Mouse (Mus musculus) spleen, adult 12 weeks (tissue): ENCODE results near the gene Obscn.
"Not testable (repeated sequence)": the region's sequence is repeated elsewhere in the genome, so short reads cannot be mapped to it uniquely, and the experiment has no call there.

Experiments
- DNase-seq: peaks from one replicate; pipeline ENCODE4 v3.0.0; 2022; ENCODE audit warnings: low spot score

Obscn gene

DNA sequence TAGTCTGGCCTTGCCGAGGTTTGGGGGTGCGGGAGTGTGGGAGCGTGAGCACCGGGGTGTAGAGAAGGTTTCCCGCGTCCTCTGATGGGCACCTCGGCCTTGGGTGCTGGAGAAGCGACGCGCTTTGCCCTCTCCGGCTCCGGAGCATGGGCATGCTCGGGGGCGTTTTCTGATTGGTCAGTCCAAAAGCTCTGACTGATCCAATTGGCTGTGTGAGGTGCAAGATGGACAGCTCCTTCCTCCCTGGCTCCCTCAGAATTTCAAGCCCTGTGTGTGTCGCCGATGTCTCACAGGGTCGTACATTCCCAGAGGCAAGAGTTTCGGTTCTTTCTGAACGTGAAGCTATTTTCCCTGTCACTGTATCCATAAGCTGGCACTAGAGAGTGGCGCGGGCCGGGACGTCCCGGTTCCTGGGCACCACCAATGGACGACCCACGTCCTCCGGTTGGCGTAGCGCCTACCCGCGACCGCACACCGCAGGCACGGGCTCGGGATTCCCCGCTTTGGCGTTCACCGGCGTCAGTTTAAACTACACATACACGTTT is 176.2 kb downstream of the Obscn start:
- DNase-seq: peak; percentile 82

DNA sequence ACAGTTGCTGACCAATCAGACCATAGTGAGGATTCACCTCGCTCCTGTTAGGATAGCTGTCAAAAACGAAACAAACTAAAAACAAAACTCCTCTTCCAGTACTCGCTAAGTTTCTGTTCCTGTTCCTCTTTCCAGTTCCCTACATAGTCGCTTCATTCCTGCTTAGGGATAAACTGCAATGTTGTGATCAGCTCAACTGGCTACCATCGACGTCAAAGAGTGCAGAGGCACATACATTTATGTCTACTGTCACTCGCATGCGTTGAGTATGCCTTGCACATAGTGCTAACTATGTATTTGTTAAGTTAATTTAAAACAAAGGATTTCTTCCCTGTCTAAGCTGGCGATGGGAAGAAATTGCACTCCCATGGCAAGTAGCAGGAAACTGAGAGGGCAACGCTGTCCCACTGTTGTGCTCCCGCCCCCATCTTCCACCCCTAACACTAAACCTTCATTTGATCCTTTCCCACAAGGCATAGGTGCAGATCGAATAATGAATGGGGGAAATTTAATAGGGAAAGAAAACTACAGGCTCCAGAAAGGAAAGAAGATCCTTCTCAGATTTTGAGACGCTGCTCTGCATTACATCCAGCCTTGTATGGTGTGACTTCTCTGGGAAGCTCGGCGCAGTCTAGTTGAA is 176.9 kb downstream of the Obscn start:
- DNase-seq: no peak

DNA sequence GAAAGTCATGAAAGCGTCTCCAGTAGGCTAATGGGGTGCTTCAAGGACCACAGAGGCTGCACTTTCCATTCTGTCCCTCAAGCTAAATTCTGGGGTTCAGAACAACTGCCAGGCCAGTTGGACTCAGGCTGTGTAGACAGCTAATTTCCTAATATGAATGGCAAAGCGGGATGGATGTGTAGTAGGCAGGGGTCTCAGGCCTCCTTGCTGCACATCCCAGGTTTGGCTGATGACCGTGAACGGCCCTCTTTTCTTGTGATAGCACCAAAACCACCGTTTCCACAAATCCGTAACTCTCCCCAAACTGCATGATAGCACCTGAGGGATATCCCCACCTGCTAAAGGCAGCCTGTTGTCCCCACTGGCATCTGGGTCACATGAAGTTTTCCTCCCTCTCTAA is 177.7 kb downstream of the Obscn start:
- DNase-seq: no peak

GRCm38 (mm10) chr11:58957226-58957914 is 178.8 kb downstream of the Obscn start:
- DNase-seq: no peak

DNA sequence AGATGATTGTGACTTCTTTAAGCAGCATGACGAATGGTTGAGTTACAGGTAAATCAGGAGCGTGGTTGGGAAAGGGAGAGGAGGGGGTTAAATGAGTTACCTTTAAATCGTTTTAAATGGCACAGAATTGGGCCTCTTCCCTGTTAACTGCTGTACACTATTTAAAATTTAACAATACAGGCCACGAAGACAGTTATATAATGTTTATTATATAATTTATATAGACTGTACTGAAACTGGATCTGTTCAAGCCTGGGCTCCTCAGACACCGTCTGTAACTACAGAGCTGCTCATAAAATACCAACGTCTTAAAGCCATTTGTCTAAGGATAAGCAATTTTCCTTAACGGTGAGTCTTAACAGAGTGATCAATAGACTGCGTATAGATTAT is 180.3 kb downstream of the Obscn start:
- DNase-seq: no peak

- no peak for DNase-seq
Observed at GRCm38 (mm10) chr11:58955143-58955867, 180.9 kb downstream of the Obscn start.

DNA sequence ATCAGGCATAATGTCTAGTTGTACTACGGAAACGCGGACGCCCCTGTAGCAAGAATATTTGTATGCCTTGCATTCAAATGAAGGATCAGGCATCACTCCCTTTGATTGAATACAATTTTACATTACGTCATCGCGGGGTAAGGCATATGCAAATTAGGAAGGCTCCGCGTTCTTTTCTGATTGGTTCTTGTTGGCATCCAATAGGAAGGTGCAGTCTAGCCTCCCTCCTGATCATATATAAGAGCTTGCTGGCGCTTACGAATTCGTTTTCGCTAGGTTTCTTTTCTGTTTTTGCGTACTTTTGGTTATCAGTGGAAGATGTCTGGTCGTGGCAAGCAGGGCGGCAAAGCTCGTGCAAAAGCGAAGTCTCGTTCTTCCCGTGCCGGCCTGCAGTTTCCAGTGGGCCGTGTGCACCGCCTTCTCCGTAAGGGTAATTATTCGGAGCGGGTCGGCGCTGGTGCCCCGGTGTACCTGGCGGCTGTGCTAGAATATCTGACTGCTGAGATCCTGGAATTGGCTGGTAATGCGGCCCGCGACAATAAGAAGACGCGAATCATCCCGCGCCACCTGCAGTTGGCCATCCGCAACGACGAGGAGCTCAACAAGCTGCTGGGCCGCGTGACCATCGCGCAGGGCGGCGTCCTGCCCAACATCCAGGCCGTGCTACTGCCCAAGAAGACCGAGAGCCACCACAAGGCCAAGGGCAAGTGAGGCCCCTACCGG is 181.6 kb downstream of the Obscn start, which contains the start of the genes Hist3h2a and Trim17:
Gene Hist3h2a (plus strand): TSS at position 266 of the 723 bp plus-strand sequence.
Gene Trim17 (plus strand): TSS at position 266 of the 723 bp plus-strand sequence.
- peak; percentile 84 for DNase-seq

- not testable (repeated sequence) for DNase-seq
Observed at GRCm38 (mm10) chr11:58954170-58954419, 182.1 kb downstream of the Obscn start.

GRCm38 (mm10) chr11:58953351-58954169 is 182.6 kb downstream of the Obscn start:
- DNase-seq: no peak

DNA sequence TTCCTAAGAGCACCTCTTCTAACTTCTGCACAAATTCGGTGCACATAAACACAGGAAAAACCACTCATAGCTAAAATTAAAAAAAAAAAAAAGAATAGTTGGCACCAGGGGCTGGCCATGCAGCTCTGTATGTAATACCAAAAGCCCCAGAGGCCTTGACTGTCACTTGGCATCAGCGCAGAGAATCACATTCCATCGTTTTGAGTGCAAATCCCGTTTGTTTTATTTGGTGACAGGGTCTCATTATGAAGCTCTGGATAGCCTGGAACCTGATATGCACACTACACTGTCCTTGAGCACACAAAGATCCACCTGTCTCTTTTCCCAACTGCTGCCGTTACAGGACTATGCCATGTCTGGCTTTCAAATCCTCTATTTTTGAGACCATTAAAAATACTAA is 185.0 kb downstream of the Obscn start:
- DNase-seq: no peak

- DNase-seq: no peak
Observed at GRCm38 (mm10) chr11:58949480-58950431, 186.4 kb downstream of the Obscn start.

GRCm38 (mm10) chr11:58948542-58949479 is 187.4 kb downstream of the Obscn start, which contains the start of gene Hist3h2ba:
Gene Hist3h2ba, plus strand, starts transcription at chr11:58948920.
- DNase-seq: peak; percentile 70

DNA sequence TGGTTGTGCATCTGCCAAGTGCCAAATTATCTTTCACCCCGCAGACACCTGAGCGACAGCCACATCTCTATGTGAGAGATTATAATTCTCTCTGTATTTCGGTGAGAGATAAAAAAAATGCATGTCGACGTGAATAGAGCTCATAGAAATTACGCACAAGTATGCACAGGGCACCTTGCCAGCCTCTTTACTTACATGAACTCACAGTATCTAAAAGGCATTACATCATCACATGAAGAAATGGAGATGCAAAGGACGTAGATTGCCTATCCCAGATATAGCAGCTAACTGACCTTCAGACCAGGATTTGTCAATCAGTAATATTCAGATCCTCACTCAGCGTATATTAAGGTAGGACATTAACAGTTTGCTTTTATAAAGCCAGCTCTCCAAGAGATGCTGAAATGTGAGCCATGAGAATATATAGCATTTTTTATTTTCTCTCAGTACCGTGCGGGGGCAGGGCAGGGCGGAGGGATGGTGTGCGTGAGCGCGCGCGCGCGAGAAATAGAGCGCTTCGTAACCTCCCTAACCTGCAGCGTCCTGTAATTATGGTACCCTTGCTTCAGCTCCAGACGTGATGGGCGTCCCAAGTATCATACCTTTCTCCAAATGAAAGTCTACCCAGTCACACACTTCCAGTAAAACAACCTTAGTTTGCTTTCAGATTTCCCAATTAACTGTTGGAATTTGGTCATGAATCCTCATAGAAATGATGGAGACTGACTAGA is 188.2 kb downstream of the Obscn start:
- DNase-seq: no peak

DNA sequence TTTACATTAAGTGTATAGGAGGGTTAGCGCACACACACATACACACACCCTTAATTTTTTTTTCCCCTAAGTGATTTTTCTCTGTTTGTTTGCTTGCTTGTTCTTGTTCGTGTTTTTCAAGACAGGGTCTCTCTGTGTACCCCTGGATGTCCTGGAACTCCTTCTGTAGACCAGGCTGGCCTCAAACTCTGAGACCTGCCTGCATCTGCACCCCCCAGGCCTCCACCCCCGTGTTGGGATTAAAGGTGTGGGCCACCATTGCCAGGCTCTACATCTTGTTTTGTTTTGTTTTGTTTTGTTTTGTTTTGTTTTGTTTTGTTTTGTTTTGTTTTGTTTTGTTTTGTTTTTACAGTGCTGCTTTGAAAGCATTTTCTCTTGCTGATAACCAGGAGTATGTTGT is 188.9 kb downstream of the Obscn start:
- no peak for DNase-seq
